Mouse (Mus musculus) bone marrow macrophage, adult 2 months (primary cell): Measurements from ENCODE around the gene Tlr9. TPM values are rescaled to one million over a fixed set of nuclear protein-coding genes. Genes with fewer than 3 reads are reported as not detected.

Experiments used
- H3K27ac ChIP-seq: 2 replicates; pipeline ENCODE4 v1.5.1; 2012; ENCODE audit warnings: low read depth, low read length; ENCODE audit not compliant: insufficient read depth
- H3K4me1 ChIP-seq: 2 replicates; pipeline ENCODE4 v1.6.1; 2012; ENCODE audit warnings: low read length; ENCODE audit not compliant: control insufficient read depth, insufficient read depth
- H3K4me3 ChIP-seq: 2 replicates; pipeline ENCODE4 v1.5.1; 2012; ENCODE audit warnings: mild to moderate bottlenecking, low read length, moderate library complexity; ENCODE audit not compliant: insufficient read depth
- CTCF ChIP-seq: IDR thresholded peaks from 2 replicates; pipeline ENCODE4 v1.5.1; 2012; ENCODE audit warnings: low read depth, mild to moderate bottlenecking, low read length, moderate library complexity
- POLR2A ChIP-seq: IDR thresholded peaks from 2 replicates; pipeline ENCODE4 v1.6.1; 2012; ENCODE audit warnings: mild to moderate bottlenecking, low read depth, low read length, borderline replicate concordance
- polyA plus RNA-seq: library from polyadenylated mRNA; stranded (reverse); fragments of >200 nt; gene quantifications from 2 replicates; pipeline ENCODE4 v1.2.4, GENCODE M21; 2012; ENCODE audit not compliant: missing spikeins, insufficient read depth, insufficient read length

Gene Tlr9
- polyA plus RNA-seq, 1 experiment, result 61.6 TPM

DNA sequence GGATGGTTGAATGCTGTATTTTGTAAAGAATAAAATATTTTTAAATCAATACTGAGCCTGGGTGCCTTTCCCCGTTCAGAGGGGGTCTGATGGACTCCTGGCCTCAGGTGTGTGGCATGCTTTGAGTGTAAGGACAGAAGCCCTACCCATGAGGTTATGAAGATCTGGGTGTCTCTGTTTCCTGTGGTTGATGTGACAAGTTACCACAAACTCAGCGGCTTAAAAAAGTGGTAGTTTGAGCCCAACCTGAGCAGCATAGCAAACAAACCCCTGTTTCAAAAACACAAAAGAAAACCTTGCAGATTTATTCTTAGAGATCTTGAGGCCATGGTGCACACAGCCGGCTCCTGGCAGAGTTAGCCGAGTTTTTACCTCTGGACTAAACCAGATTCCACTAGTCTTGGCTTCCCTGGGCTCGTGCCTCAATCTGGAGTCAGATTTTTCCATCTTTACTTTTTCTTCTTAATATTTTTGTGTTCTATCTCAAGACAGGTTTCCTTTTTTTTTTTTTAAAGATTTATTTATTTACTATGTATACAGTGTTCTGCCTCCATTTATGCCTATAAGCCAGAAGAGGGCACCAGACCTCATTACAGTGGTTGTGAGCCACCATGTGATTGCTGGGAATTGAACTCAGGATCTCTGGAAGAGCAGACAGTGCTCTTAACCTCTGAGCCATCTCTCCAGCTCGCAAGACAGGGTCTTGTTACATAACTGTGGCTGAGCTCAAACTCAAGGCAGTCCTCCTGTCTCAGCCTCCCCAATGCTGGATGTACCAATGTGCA, 6.9 kb upstream of the Tlr9 start:
- Histone ChIP-seq H3K4me1 (peaks cover 4% of the 10 kb centered on the region; the same call in 1 of the 2 replicates), H3K27ac (no peak overlapping the region), H3K4me3 (no peak overlapping the region)
- no peak for TF ChIP-seq POLR2A
- no peak for TF ChIP-seq CTCF

DNA sequence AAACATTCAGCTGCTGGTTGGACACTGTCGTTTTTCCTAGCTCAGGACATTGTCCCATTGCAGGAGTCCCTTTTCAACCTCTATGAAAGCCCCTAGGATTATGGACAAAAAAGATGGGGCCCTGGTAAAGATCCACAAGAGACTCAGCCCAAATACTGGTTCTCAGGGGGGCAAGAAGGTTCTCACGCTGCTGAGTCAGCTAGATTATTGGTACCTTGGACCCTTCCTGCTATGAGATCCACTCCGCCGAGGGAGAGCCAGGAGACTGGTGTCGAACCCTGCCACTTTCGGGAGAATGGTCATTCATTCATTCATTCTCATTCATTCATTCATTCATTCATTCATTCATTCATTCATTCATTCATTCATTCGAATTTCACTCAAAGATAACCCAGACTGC, 5.4 kb upstream of the Tlr9 start:
- Histone ChIP-seq H3K4me3 (no peak overlapping the region), H3K4me1 (peaks cover 15% of the 10 kb centered on the region)
- TF ChIP-seq POLR2A (no peak), CTCF (no peak)

DNA sequence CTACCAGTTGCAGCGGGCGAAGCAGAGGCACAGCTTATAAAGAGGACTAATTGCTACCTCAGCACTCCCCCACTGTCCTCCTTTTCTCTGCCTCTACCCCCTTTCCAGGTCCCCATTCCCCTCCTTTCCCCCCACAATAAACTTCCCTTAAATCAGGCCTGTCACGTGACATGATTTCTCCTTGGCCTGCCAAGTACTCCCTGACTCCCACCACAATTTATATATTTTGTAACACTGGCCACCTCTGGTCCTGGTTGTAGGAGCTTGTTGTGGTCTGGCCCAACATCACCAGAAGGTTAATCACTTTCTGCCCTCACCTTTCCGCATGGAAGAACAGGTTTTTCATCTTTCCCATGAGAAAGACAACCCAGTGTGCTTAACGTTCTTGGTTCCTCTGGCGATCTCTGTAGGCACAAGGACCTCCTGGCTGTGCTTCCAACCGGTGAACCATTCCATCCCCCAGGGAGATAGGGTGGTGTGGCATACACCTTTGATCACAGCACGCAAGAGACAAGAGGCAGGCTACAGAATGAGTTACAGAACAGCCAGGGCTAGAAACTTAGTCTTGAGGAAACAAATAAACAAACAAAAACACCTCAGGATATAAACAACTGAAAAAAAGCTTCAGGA, 1.4 kb upstream of the Tlr9 start:
- TF ChIP-seq POLR2A, result no peak
- TF ChIP-seq CTCF, result no peak
- H3K4me3 ChIP-seq, result no peak overlapping the region
- H3K4me1 ChIP-seq, result peaks cover 41% of the 10 kb centered on the region
- peak overlapping the region; percentile 92; the same call in 1 of the 2 replicates for H3K27ac ChIP-seq

More for the DNA sequence above, 5.4 kb upstream of the Tlr9 start:
- no peak overlapping the region for H3K27ac ChIP-seq

DNA sequence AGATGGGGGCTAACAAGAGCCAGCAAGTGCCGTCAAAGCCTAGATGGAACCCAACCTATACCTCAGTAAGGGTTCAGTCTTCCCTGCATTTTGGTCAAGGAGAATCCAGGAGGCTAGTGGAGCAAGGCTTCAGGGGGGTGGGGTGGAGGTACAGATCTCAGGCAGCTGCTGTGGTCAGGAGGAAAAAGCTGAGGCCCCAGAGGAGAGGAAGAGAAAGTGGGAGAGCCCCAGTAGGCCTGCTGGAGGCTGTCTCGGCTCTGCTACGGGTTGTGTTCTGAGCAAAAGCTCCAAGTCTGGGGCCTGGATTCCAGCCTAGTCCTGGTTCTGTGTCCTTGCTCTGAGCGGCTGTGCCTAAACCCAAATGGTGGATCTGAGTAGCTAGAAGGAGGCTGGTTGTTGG, 596 bp downstream of the Tlr9 start:
- Histone ChIP-seq H3K27ac (peak overlapping the region; percentile 92), H3K4me3 (peak overlapping the region; percentile 56), H3K4me1 (peaks cover 54% of the 10 kb centered on the region)
- TF ChIP-seq POLR2A (no peak), CTCF (no peak)

DNA sequence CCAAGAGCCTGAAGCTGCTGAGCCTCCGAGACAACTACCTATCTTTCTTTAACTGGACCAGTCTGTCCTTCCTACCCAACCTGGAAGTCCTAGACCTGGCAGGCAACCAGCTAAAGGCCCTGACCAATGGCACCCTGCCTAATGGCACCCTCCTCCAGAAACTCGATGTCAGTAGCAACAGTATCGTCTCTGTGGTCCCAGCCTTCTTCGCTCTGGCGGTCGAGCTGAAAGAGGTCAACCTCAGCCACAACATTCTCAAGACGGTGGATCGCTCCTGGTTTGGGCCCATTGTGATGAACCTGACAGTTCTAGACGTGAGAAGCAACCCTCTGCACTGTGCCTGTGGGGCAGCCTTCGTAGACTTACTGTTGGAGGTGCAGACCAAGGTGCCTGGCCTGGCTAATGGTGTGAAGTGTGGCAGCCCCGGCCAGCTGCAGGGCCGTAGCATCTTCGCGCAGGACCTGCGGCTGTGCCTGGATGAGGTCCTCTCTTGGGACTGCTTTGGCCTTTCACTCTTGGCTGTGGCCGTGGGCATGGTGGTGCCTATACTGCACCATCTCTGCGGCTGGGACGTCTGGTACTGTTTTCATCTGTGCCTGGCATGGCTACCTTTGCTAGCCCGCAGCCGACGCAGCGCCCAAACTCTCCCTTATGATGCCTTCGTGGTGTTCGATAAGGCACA, 3.2 kb downstream of the Tlr9 start:
- Histone ChIP-seq H3K27ac (peak overlapping the region; percentile 2; the same call in 1 of the 2 replicates), H3K4me3 (peak overlapping the region; percentile 37), H3K4me1 (peaks cover 70% of the 10 kb centered on the region)
- TF ChIP-seq CTCF, result no peak
- no peak for TF ChIP-seq POLR2A

DNA sequence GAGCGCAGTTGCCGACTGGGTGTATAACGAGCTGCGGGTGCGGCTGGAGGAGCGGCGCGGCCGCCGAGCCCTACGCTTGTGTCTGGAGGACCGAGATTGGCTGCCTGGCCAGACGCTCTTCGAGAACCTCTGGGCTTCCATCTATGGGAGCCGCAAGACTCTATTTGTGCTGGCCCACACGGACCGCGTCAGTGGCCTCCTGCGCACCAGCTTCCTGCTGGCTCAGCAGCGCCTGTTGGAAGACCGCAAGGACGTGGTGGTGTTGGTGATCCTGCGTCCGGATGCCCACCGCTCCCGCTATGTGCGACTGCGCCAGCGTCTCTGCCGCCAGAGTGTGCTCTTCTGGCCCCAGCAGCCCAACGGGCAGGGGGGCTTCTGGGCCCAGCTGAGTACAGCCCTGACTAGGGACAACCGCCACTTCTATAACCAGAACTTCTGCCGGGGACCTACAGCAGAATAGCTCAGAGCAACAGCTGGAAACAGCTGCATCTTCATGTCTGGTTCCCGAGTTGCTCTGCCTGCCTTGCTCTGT, 3.8 kb downstream of the Tlr9 start:
- TF ChIP-seq POLR2A (no peak), CTCF (no peak)
- H3K4me3 ChIP-seq, result peak overlapping the region; percentile 37
- H3K27ac ChIP-seq, result peak overlapping the region; percentile 26; the same call in 1 of the 2 replicates
- peaks cover 69% of the 10 kb centered on the region for H3K4me1 ChIP-seq

DNA sequence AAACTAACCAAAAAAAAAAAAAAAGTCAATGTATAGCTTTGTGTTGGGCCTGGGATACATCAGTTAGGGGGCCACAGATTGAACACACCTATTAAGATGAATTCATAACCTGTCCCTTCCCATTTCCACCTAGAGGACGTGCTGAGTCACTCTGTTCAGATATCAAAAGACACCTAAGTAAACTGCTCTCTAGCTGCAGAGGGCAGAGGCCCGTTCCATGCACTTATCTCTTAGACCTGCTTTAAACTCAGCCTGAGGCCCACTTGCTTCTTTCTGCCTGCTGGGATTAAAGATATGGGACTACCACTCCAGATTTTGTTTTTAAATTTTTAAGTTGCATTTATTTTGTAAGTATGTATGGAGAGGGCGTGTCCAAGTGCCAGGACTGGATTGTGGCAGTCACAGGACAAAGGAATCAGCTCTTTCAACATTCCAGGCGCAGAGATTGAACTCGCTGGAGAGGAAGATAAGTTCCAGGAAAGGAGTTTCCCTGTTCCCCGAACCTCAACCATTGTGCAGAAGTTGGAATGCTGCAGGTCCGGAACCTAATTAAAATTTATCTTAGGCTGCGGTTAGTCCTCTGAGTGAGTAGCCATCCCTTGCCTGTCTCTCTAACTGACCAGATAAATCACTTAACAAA, 5.5 kb downstream of the Tlr9 start:
- TF ChIP-seq CTCF (no peak), POLR2A (no peak)
- peaks cover 59% of the 10 kb centered on the region for H3K4me1 ChIP-seq
- H3K4me3 ChIP-seq, result no peak overlapping the region
- H3K27ac ChIP-seq, result no peak overlapping the region

DNA sequence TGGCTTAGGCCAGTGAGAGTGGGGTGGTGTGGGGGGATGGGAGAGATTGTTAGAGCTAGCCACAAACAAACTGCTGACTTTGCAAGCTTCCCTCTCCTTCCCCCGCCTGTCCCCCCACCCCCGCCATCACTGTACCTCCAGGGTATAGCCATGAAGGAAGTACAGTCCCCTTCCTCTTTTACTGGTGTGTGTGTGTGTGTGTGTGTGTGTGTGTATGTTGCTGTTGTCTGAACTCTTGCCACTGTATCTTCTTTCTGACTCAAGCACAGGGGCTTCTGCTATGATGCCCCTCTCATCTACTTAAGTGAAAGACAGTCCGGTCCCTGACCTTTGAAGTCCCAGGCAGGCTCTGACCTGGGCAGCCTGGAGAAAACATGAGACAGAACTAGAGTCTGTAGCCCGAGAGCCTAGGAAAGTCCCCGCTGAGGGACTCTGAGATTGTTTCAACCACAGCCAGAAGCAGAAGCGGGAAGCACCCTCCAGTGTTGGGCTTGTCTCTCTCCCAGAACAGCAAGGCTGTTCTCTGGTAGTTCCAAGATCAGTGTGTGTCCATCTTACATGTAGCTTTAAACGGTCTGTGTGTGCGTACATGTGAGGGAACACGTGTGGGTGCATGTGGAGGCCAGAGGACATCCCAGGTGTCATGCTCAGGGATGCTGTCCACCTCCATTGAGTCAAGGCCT, 7.8 kb downstream of the Tlr9 start:
- no peak for TF ChIP-seq CTCF
- no peak for TF ChIP-seq POLR2A
- Histone ChIP-seq H3K4me3 (peak overlapping the region; percentile 12; the same call in 1 of the 2 replicates), H3K27ac (peak overlapping the region; percentile 96), H3K4me1 (peaks cover 44% of the 10 kb centered on the region)

DNA sequence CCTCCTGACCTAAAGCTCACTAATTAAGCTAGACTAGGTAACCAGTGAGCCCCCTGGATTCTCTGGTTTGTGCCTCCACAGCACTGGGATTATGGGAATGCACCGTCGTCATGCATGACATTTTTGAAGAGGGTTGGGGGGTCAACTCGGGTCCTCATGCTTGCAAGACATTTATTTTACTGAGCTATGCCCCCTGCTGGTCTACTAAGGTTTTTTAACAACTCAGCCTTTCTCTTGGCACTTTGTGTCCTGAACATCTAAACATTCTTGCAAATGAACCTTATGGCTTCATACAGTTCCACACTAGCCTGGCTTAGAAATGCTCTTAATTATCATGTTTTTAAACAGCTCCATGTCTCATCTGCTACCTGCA, 8.3 kb downstream of the Tlr9 start:
- peak overlapping the region; percentile 96 for H3K27ac ChIP-seq
- peaks cover 41% of the 10 kb centered on the region for H3K4me1 ChIP-seq
- no peak overlapping the region for H3K4me3 ChIP-seq
- TF ChIP-seq POLR2A, result no peak
- peak; percentile 52; the same call in 1 of the 2 replicates for TF ChIP-seq CTCF
